Mouse (Mus musculus): ENCODE measurements around the gene Abcb8. TPM values are rescaled to one million over a fixed set of nuclear protein-coding genes. Genes with fewer than 3 reads are reported as not detected.

Gene Abcb8
- total and polyA plus RNA-seq, 2 experiments, result 21.5 to 71.0 TPM

GRCm38 (mm10) chr5:24441187-24441586, 47.7 kb downstream of the Abcb8 start:
- TF ChIP-seq CTCF (IDR thresholded peaks at IDR 0.05; ENCODE audit: low read depth, low read length) (no peak), POLR2A (IDR thresholded peaks at IDR 0.05; ENCODE audit: extremely low read depth, insufficient read depth, low read length) (no peak)
- peaks cover 11% of the 10 kb centered on the region for H3K4me1 ChIP-seq (ENCODE audit: control insufficient read depth, insufficient read depth, low read length)
- H3K36me3 ChIP-seq (ENCODE audit: control insufficient read depth, insufficient read depth, low read length), result peaks cover 5% of the 10 kb centered on the region; the same call in 1 of the 2 replicates
- H3K27me3 ChIP-seq (ENCODE audit: control insufficient read depth, insufficient read depth, low read length), result no peaks in the 10 kb centered on the region
- DNase-seq (ENCODE audit: extremely low read depth, low read depth, low spot score), result no peak
- H3K27ac ChIP-seq (replicated peaks; ENCODE audit: insufficient read depth, low read depth, low read length), result no peak overlapping the region
- no peak overlapping the region for H3K4me3 ChIP-seq (ENCODE audit: insufficient read depth, low read depth, low read length)
- 93% methylated on average over 8 of the region's 8 CpGs for WGBS
- peaks cover 7% of the 10 kb centered on the region; the same call in 1 of the 2 replicates for H3K79me2 ChIP-seq (ENCODE audit: control insufficient read depth, insufficient read depth, low read length)
- no peak overlapping the region for H3K9ac ChIP-seq (ENCODE audit: low read depth, low read length)

- Histone ChIP-seq H3K4me3 (ENCODE audit: insufficient read depth, low read depth, low read length) (no peak overlapping the region), H3K9ac (ENCODE audit: low read depth, low read length) (no peak overlapping the region), H3K27ac (replicated peaks; ENCODE audit: insufficient read depth, low read depth, low read length) (no peak overlapping the region), H3K27me3 (ENCODE audit: control insufficient read depth, insufficient read depth, low read length) (no peaks in the 10 kb centered on the region), H3K79me2 (ENCODE audit: control insufficient read depth, insufficient read depth, low read length) (peaks cover 7% of the 10 kb centered on the region; the same call in 1 of the 2 replicates), H3K4me1 (ENCODE audit: control insufficient read depth, insufficient read depth, low read length) (peaks cover 17% of the 10 kb centered on the region), H3K36me3 (ENCODE audit: control insufficient read depth, insufficient read depth, low read length) (peaks cover under 1% of the 10 kb centered on the region; the same call in 1 of the 2 replicates)
- TF ChIP-seq CTCF (IDR thresholded peaks at IDR 0.05; ENCODE audit: low read depth, low read length), result no peak
- no peak for TF ChIP-seq POLR2A (IDR thresholded peaks at IDR 0.05; ENCODE audit: extremely low read depth, insufficient read depth, low read length)
- no peak for DNase-seq (ENCODE audit: extremely low read depth, low read depth, low spot score)
- 69% methylated on average over 9 of the region's 9 CpGs for whole genome bisulfite sequencing
These were observed 48.6 kb downstream of the Abcb8 start for GRCm38 (mm10) chr5:24442029-24442428.

- Histone ChIP-seq H3K4me1 (ENCODE audit: control insufficient read depth, insufficient read depth, low read length) (peaks cover 17% of the 10 kb centered on the region), H3K4me3 (ENCODE audit: insufficient read depth, low read depth, low read length) (no peak overlapping the region), H3K9ac (ENCODE audit: low read depth, low read length) (no peak overlapping the region), H3K27ac (replicated peaks; ENCODE audit: insufficient read depth, low read depth, low read length) (no peak overlapping the region), H3K36me3 (ENCODE audit: control insufficient read depth, insufficient read depth, low read length) (no peaks in the 10 kb centered on the region; the same call in 1 of the 2 replicates), H3K79me2 (ENCODE audit: control insufficient read depth, insufficient read depth, low read length) (peaks cover 7% of the 10 kb centered on the region; the same call in 1 of the 2 replicates), H3K27me3 (ENCODE audit: control insufficient read depth, insufficient read depth, low read length) (no peaks in the 10 kb centered on the region)
- WGBS, result 92% methylated on average over 7 of the region's 7 CpGs
- no peak for DNase-seq (ENCODE audit: extremely low read depth, low read depth, low spot score)
- TF ChIP-seq POLR2A (IDR thresholded peaks at IDR 0.05; ENCODE audit: extremely low read depth, insufficient read depth, low read length), result no peak
- no peak for TF ChIP-seq CTCF (IDR thresholded peaks at IDR 0.05; ENCODE audit: low read depth, low read length)
These were observed 49.7 kb downstream of the Abcb8 start for GRCm38 (mm10) chr5:24443204-24443603.

- H3K27ac ChIP-seq (replicated peaks; ENCODE audit: insufficient read depth, low read depth, low read length), result no peak overlapping the region
- DNase-seq (ENCODE audit: extremely low read depth, low read depth, low spot score), result no peak
- WGBS, result 86% methylated on average over 12 of the region's 12 CpGs
- peaks cover 7% of the 10 kb centered on the region; the same call in 1 of the 2 replicates for H3K79me2 ChIP-seq (ENCODE audit: control insufficient read depth, insufficient read depth, low read length)
- no peaks in the 10 kb centered on the region for H3K27me3 ChIP-seq (ENCODE audit: control insufficient read depth, insufficient read depth, low read length)
- H3K4me1 ChIP-seq (ENCODE audit: control insufficient read depth, insufficient read depth, low read length), result peaks cover 17% of the 10 kb centered on the region
- no peaks in the 10 kb centered on the region; the same call in 1 of the 2 replicates for H3K36me3 ChIP-seq (ENCODE audit: control insufficient read depth, insufficient read depth, low read length)
- H3K4me3 ChIP-seq (ENCODE audit: insufficient read depth, low read depth, low read length), result peak overlapping the region; percentile 8; the same call in 1 of the 2 replicates
- TF ChIP-seq POLR2A (IDR thresholded peaks at IDR 0.05; ENCODE audit: extremely low read depth, insufficient read depth, low read length) (no peak), CTCF (IDR thresholded peaks at IDR 0.05; ENCODE audit: low read depth, low read length) (no peak)
- no peak overlapping the region; the same call in 1 of the 2 replicates for H3K9ac ChIP-seq (ENCODE audit: low read depth, low read length)
These were observed 50.5 kb downstream of the Abcb8 start for GRCm38 (mm10) chr5:24443927-24444326.

GRCm38 (mm10) chr5:24444746-24445427, 51.4 kb downstream of the Abcb8 start, which contains the start of gene Fastk:
Gene Fastk, minus strand, starts transcription at chr5:24445287.
- H3K79me2 ChIP-seq (ENCODE audit: control insufficient read depth, insufficient read depth, low read length), result peaks cover 7% of the 10 kb centered on the region; the same call in 1 of the 2 replicates
- H3K4me3 ChIP-seq (ENCODE audit: insufficient read depth, low read depth, low read length), result peak within 1 kb of the TSS; percentile 78
- H3K27ac ChIP-seq (replicated peaks; ENCODE audit: insufficient read depth, low read depth, low read length), result peak within 1 kb of the TSS; percentile 94
- WGBS, result under 1% methylated on average over 60 of the region's 60 CpGs
- no peaks in the 10 kb centered on the region for H3K27me3 ChIP-seq (ENCODE audit: control insufficient read depth, insufficient read depth, low read length)
- no peaks in the 10 kb centered on the region; the same call in 1 of the 2 replicates for H3K36me3 ChIP-seq (ENCODE audit: control insufficient read depth, insufficient read depth, low read length)
- H3K9ac ChIP-seq (ENCODE audit: low read depth, low read length), result peak within 1 kb of the TSS; percentile 97
- peaks cover 17% of the 10 kb centered on the region for H3K4me1 ChIP-seq (ENCODE audit: control insufficient read depth, insufficient read depth, low read length)
- TF ChIP-seq CTCF (IDR thresholded peaks at IDR 0.05; ENCODE audit: low read depth, low read length), result no peak
- peak; percentile 82; the same call in 1 of the 2 replicates for TF ChIP-seq POLR2A (IDR thresholded peaks at IDR 0.05; ENCODE audit: extremely low read depth, insufficient read depth, low read length)
- DNase-seq (ENCODE audit: extremely low read depth, low read depth, low spot score), result peak; percentile 70

Measured in liver, adult 2 months (tissue).